Mouse (Mus musculus) ovary, postnatal 10 days (tissue): ENCODE measurements around the gene Pifo.
"Not testable (repeated sequence)": the region's sequence is repeated elsewhere in the genome, so short reads cannot be mapped to it uniquely, and the experiment has no call there.

ENCODE experiments used
- DNase-seq: peaks from one replicate; pipeline ENCODE4 v3.0.0; 2022; ENCODE audit warnings: low spot score

Gene Pifo

DNA sequence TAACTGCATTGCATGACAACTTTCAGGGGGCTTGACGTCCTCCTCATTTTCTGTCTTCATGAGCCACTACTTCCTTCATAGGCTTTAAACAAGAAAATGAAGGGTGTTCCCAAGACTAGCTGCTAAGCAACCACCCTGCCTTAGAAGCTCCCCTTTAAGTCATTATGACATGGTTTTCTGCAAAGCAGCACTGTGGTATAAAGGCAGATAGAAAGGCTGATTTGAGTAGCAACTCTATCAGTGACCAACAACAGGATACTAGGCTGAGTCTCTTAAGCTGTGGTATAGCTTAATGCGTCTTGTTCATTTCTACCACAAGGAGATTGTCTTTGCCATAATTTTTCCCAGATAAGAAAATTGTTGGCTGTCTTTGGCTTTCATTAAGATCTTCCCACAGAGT lies at the start of gene Pifo:
Gene Pifo (minus strand): TSS at position 101 of the 400 bp plus-strand sequence.
- DNase-seq, result no peak

DNA sequence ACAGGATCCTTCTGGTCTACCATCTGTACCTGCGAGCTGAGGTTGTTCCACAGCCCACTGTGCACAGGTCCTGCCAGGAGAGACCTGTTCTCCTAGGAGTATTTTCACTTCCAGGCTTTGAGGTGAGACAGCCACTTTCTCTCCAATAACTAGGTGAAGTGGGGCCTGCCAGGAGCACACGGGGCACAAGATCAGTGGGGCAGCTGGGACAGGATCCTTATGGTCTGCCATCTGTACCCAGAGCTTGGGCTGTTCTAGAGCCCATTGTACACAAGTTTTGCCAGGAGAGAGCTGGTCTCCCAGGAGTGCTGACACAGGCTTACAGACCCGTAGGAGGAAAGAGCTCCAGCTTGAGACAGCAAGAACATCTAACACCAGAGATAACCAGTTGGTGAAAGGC lies 43.5 kb upstream of the Pifo start:
- DNase-seq, result no peak

DNA sequence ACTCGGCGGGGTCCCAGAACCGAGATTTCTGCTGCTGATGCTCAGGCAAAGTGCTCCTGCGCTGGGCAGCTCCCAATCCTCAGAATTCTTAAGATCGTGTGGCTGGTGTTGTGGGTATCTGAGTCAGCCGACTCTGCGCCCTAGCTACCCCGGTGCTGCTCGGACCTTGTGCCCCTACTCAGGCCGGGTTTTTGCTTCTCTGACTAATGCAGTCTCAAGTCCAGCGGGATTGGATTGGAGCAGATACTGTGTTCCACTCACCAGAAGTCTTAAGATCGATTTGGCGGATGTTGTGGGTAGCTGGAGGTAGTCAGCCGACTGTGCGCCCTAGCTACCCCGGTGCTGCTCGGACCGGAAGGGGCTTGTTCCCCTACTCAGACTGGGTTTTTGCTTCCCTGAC lies 37.5 kb upstream of the Pifo start:
- DNase-seq, result no peak

DNA sequence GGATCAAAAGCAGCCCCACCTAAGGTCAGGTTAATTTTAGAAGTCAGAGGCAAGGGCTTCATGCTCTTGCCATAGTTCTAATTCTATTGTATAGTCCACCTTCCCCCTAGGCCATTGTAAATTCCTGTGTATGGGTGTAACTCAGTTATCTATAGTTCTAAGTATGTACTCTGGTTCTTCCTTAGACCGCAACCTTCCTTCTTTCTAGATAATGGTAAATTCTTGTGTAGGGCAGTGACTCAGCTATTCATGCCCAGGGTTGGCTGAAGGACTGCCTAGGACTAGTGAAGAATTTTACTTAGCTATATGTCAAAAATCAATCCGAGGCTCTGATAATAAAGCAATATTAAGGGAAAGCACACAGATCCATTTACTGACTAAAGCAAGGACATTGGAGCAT lies 25.9 kb upstream of the Pifo start:
- no peak for DNase-seq

DNA sequence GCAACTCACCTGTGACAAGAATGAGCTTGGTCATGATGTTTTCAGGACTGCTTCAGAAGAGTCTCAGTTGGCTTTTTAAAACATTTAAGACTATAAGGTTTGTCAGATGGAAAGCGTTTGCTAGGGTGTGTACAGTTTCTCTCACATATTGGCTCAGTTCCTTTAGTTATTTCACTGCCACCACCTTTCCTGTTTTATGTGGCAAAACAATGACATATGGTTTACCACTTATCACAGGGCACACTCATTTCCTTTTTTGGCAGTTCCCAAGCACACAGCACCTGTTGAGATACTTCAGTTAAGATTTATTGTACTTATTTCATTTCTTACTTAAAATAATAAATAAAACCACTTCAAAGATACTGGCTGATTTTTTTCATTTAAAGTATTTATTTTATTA lies 18.3 kb upstream of the Pifo start, which contains the start of gene Chil5:
Gene Chil5 (minus strand): TSS at position 34 of the 400 bp plus-strand sequence.
- DNase-seq, result no peak

DNA sequence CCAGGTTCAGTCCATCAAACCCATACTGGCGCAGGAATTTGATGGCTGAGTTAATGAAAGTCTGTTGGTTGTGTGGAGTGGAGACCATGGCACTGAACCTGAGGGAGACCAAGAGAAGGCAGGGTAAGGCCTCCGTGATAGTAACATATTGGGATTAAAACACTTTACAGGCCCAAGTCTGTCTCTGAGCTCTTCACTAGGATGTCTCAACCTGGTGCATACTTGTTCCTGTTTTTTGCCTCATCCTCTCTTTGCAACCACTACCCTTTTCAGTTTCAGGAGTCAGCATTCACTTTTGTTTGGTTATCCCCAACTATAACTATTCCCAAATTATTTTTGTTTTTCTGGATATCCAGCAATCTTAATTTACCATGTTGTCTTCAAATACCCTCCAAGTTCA lies 9.7 kb upstream of the Pifo start:
- DNase-seq, result no peak

DNA sequence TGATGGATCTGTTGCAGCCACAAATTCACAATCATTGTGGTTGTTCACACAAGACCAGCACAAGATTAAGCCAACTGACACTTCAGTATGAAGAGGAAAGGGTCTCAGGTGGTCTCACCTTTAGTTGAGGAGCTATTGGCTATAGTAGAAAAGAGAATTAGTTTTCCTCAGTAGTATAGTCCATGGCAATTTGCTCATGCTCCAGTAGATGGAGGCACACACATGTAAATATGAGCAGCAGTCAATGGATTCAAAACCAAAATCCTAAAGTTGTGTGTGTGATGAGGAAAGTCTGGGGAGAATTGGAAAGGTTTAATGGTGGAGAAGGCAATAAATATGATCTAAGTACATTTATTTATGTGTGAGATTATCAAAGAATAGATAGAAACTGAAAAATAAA lies 7.4 kb upstream of the Pifo start:
- DNase-seq, result no peak

DNA sequence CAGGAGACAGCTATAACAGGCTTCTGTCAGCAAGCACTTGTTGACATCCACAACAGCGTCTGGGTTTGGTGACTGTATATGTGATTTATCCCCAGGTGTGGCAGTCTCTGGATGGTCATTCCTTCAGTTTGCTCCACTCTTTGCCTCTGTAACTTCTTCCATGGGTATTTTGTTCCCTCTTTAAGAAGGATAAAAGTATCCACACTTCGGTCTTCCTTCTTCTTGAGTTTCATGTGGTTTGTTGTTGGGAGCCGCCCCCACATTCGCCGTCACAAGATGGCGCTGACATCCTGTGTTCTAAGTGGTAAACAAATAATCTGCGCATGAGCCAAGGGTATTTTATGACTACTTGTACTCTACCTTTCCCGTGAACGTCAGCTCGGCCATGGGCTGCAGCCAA lies 11.1 kb downstream of the Pifo start:
- not testable (repeated sequence) for DNase-seq

DNA sequence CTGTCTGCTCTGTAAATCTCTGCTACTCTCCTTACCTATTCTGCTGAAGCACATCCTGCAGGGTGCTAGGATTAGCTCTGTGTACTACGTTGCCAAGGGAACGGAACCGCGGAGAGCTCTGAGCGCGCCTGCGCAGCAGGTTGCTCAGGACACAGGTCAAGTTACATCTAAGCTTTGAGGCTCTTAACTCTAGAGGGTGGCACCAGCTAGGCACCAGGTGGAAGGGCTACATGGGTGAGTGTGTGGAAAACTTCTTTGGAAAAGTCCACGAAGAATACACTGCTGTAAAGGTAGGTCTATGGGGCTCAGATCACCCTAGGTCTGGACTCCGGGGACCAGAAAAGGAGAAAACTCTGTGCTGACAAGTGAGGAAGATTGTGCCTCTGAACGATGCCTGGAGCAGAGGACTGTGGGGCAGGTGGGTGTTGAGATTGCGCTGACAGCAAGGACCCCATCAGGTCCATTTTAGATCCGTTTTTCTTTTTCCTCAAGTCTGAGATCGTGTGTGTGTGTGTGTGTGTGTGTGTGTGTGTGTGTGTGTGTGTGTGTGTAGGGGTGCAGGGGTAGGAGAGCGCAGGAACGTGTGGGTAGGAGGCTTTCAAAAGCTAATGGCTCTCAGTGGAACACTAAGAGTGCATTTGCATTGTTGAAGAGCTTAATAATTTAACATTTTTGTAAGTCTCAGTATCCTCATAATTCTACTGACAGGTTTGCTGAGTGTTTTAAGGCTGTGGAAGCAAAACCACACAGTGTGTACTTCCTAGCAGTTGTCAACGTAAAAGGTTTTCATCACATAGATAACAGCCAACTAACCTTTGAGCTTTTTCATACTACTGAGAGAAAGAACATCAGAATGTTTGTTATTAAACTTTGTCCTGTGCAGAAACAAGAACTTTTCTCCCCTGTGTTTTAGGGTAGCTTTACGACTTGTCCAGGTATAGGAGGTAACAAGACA lies 12.8 kb downstream of the Pifo start:
- no peak for DNase-seq

DNA sequence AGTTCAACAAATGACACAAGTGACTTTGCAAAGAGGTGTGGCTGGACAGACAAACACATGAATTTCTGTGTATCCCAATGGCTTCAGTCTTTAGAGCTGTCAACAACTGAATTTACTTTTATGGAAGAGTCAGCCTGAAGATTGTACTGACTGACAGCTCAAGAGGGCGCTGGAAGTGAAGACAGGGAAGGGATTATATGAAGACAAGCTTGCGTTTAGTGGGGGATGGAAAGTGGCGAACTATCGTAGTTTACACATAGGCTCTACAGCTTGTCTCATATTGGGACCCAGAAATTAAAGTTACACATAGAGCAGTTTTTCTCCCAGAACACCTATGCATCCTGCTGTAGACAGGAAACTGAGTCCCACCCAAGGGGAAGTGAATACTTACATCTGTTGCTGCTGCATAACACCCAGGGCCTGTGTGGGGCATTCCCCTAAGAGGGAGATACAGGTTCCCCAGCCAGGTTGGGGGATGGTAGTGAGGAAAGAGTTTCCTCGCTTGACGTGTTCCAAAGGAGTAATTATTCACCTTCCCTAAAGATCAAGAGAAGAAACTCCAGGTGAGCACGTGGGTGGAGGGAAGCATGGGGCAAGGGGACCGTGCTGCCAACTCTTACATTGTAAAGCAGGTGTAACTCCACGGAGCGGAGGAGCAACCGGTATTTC lies 13.6 kb downstream of the Pifo start:
- DNase-seq, result no peak

DNA sequence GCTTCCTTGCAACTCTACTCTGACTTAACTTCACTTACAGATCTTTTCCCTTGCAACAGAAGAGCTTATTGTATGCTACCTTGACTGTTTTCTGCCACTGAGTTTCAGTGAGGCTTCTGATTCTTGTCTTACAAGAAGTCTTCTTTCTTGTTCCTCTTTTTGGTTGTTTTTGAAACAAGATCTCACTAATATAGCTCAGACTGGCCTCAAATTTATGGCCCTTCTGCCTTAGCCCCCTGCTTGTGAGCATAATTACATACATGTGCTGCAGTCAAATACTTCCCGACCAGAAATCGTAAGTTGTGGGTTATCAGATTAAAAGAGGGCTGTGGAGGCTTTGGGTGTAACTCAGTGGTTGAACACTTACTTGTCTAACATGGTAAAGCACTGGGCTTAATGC lies 19.7 kb downstream of the Pifo start:
- no peak for DNase-seq

DNA sequence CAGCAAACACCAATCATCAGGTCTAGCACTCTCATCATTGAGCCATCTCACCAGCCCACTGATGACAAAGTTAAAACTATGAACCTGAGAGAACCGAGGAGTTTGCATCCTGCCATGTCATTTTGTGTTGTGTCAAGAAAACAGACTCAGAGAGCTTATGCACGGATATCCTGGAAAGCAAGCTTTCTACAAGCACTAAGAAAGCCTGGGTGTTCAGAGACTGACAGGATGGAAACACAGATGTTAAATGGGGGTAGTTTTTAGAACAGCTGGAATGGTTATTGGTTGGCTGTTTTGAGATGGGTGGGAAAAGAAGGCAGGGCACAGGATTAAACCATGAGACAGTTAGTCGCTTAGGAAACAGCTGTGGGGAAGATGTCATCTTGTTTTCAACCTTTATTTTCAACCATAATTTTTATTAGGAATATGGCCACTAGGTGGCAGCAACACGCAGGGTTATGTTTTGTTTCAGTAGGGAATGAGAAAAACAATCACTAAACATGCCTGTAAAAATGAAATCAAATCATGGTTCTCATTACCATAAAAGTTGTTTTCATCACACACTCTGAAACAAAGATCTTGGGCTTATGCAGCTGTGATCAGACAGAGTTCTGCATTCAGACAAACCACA lies 22.7 kb downstream of the Pifo start:
- DNase-seq, result no peak

DNA sequence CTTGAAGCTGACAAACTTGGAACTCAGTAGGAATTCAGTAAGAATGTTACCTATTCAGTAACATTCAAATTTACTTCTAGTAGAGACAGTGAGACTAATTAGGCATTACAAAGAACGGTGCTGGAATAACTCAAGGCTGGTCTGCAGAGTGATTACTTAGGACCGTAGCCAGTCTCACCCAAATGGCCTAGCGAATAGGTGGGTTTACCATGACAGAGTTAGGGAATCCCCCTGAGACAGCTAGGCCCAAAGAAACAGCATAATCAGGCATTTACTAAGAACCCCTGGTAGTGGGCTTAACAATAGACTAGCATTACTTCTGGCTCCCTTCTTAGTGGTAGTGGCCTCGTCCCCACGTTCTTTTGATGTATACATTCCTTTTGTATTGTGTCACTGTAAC lies 24.8 kb downstream of the Pifo start:
- not testable (repeated sequence) for DNase-seq

DNA sequence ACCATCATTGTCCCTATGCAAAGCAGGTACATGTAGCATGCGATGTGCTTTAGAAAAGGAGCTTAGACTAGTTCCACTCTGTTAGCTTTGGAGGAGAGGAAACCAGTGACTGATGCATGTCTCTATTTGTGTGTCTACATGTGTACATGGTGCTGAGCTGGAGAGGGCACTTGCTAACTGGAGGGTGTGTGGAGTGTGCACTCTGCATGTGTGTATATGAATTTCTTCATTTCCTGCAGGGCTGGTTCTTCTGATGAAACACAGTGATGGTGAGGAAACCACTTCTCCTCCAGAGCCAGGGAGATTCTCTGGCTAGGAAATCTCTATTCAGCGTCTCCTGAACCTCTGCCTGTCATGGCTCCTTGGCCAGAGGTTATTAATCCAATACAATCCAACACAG lies 40.3 kb downstream of the Pifo start:
- DNase-seq, result no peak

DNA sequence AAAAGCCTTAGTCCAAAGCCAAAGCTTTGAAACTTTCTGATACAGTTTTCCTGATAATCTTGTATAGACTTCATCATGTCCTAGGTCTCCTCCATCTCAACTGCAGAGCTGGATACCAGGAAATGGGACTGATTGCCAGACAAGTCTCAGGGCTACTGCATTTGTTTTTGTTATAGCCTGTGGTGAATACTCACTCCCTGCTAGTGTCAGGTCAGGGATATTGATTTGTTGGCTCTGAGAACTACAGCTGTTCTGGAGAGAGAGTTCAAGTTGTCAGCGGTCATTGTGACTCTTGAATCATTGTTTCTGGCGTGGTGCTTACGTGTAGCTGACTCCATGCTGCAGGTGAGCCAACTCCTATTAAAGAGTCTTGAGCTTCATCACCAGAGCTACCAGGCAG lies 41.0 kb downstream of the Pifo start, which contains the start of gene Ovgp1:
Gene Ovgp1 (plus strand): TSS at position 301 of the 400 bp plus-strand sequence.
- DNase-seq, result no peak

DNA sequence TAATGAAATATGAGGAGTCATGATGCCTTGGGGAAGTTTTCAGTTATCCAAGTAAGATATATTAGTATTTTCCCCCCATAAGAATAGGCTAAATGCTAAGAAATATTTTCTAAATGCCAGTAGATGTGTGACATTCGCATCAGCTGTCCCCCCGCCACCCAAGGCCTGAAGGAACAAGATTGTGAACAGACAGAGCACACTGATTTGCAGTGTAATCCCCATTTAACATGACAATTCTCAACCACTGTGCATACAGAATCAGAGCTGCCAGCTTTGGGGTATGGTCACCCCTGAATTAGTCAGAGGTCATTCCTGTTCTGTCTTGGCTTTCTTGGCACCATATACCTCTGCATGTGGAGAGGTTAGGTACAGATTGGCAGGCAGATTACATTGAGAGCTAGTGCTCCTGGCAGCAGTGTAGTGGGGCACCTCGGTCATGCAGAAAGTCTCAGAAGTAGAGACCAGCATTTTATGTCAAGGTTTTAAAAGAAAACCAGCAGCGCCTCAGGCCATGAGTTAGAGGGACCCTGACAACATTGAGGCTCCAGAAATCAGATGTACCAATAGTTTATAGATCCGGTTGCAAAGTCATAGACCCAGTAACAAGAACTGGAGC lies 42.5 kb downstream of the Pifo start:
- DNase-seq, result no peak

DNA sequence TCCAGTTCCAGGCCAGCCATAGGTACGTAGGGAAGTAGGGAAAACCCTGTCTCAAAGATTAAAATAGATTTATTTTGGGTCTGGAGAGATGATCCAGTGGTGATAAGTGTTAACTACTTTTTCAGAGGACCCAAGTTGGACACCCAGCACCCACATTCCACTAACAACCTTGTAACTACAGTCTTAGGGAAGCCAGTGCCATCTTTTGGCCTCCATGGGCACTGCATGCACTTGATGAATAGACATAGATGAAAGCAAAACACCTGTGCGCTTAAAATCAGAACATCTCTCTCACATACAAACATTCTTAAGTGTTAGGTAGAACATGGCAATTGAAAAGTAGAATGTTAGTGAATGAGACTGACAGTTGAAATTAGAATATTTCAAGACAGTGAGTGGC lies 53.7 kb downstream of the Pifo start:
- DNase-seq, result no peak

DNA sequence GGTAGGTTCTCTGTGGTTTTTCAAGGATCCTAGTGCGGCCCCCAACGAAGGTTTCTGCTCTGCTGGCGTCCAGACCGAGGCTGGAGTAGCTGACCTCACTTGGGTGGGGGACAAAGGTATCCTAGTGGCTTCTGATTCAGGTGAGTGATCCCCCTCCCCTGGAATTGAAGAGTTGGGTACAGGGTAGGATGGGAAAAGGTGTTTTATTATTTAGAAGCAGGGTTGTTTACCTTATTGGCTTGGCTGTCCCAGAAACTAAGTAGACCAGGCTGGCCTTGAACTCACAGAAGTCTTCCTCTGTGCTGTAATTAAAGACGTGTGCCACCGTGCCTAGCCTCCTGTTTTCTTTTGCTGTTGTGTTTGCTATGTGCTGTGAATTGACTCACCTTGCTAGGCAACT lies 54.4 kb downstream of the Pifo start, which contains the start of gene Atp5f1:
Gene Atp5f1 (minus strand): TSS at position 101 of the 400 bp plus-strand sequence.
- no peak for DNase-seq

DNA sequence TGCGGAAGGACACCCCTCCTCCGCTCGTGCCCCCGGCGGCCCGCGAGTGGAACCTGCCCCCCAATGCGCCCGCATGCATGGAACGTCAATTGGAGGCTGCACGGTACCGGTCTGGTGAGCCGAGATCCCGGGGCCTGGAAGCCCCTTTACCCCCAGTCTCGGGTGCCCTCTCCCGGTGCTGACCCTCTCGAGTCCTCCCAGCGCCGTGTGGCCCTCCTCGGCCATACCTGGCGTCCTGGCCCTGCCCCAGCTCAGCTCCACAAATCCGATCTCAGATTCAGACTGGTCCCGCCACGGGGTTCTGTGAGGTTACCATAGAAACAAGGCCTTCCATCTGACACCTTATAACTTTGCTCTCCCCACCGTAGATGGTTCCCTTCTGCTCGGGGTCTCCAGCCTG lies 54.9 kb downstream of the Pifo start:
- DNase-seq, result no peak

DNA sequence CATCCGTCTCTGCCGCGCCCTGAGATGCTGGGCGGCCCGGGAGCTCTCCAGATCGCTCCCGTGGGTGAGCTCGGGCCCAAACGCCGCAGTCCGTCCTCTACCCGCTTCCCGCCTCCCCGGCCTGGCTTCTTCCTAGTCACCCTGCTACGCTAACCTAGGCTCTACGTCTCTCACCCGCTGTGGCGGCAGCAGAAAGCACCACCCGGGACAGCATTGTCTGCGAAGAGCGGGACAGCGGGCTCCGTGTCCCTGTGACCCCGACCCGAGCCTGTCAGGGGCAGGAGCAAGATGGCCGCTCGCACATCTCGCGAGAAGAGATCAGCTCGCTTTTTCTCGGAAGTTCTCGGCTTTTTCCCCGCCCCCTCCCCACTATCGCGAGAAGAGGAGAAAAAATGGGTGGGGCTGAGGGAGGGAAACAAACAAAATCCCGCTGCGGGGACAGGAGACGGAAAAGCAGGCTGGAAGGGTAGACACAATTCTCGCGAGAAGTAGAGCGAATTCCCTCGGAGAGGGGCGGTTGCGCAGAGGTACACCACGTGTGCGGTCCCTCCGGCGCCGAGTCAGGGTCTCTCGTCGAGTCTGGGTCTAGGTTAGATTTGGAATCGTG lies 55.4 kb downstream of the Pifo start, which contains the start of gene Wdr77:
Gene Wdr77 (plus strand): TSS at position 396 of the 607 bp plus-strand sequence.
- DNase-seq, result peak; percentile 94

DNA sequence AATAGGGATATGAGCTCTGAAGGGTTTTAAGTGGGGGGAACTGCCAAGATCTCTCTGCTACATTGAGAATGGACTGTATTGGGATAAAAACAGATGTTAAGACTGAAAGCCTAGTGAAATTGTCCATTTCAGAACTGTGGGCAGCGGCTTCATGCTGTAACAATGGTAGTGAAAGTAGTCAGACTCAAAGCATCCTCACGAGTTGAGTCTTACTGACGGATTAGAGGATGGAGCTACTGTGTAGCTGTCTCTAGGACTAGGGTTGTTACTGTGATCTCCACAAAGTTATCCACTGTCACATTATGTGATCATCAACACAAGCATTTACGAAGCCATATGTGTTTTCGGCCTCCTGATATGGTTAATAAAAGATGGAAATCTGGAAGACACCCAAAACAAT lies 56.2 kb downstream of the Pifo start:
- no peak for DNase-seq

DNA sequence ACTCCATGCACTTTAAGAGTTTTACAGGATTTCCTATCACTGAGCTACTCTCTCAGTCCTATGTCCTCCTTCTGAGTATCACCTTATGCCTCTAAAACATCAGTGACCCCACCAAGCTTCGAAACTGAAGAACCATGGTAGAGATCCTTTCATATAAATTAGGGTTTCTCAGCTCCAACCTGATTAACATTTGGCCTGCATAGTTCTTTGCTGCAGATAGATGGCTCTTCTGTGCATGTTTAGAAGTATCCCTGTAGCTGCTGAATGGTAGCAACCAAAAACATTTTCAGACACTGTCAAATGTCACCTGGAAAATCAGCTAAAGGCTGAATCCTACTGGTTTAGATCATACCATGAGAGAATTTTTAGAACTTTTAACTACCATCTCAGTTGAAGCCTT lies 57.2 kb downstream of the Pifo start:
- no peak for DNase-seq
